Mouse (Mus musculus) lung, postnatal 0 days (tissue): Measurements from ENCODE around the gene Prdm16.

Experiments
- CTCF ChIP-seq: IDR thresholded peaks from 2 replicates; pipeline ENCODE4 v1.5.1; 2016; ENCODE audit warnings: antibody characterized with exemption, mild to moderate bottlenecking
- EP300 ChIP-seq: IDR thresholded peaks from 2 replicates; pipeline ENCODE4 v1.6.1; 2016; ENCODE audit warnings: antibody characterized with exemption, mild to moderate bottlenecking, control low read depth

- TF ChIP-seq CTCF (no peak), EP300 (no peak)
Measured at GRCm38 (mm10) chr4:154456265-154456822, 180.3 kb downstream of the Prdm16 start.
